Mouse (Mus musculus): ENCODE data around the gene Ltb4r2. TPM values are rescaled to one million over a fixed set of nuclear protein-coding genes. Genes with fewer than 3 reads are reported as not detected.

Ltb4r2 gene
- polyA plus RNA-seq, 1 experiment from 2014 or later: 0.22 TPM

DNA sequence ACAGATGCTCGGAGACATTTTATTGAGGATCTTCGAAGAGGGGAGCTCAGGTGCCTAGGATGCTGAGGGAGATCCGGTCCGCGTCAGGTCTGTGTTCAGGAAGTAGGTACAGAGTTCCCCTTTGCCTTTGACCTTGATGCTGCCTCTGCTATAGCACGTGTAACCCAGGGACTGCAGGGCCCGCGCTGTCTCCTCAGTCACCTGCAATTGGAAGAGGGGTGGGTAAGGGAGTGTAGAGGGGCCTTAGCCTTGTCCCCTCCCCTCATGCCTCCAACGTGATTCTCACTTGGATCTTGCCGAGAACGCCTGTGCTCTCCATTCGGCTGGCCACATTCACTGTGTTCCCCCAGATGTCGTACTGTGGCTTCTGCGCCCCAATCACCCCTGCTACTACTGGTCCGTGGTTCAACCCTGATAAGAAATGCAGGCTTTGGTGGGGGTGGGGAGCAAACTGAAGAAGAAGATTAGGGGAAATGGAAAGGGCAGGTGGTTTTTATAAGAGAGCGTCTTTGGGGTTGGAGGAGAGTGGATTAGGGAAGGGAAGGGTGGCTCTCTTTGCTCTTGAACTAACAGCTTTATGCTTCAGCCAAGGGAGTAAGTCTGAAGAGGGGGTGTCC is 8.0 kb downstream of the Ltb4r2 start:
- no peak for DNase-seq (ENCODE audit: low spot score)
- Histone ChIP-seq H3K27me3 (ENCODE audit: low read depth, poor library complexity, severe bottlenecking) (peaks cover 70% of the 10 kb centered on the region), H3K36me3 (no peaks in the 10 kb centered on the region), H3K4me1 (peaks cover 11% of the 10 kb centered on the region), H3K4me3 (no peak overlapping the region), H3K27ac (replicated peaks) (no peak overlapping the region), H3K9me3 (replicated peaks) (no peaks in the 10 kb centered on the region)
- WGBS: 75% methylated on average over 16 of the region's 16 CpGs

DNA sequence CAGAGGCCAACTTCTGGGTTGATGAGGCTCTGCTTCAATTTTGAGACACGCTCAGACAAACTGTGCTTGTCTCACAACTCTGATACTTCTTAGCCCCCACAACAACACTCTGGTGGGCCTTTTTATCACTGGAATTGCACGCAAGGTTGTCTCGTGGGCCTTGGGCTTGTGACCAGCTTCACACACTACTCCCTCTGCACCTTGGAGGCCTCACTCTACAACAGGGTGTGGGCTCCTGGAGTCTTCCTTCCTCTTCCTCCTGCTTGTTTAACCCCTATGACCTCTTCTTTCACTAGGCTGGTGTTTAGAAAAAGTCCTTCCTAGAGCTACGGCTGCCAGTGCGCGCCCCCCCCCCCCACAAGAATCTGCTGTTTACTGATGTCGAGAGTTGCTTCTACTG is 15.5 kb downstream of the Ltb4r2 start:
- WGBS: 62% methylated on average over 7 of the region's 7 CpGs

DNA sequence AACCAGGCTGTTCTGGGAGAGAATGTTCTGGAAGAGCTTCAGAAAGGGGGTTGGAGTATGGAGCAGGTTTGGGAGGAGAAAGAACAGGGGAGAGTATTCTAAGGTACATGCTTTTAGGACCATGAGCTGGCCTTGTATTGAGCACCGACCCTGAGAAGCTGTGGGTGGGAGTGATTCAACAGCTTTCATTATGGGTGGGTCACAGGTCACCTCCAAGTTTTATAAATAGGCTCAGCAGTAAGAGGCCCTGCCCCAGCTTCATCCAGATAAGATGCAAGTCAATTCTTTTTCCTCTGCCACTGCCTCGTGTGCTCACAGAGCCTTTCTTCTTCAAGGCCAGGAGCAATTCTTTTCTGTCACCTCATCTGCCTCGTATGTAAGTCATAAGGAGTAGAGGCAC is 15.9 kb downstream of the Ltb4r2 start:
- Histone ChIP-seq H3K36me3 (no peaks in the 10 kb centered on the region), H3K27me3 (ENCODE audit: low read depth, poor library complexity, severe bottlenecking) (peaks cover 53% of the 10 kb centered on the region), H3K9me3 (replicated peaks) (no peaks in the 10 kb centered on the region), H3K27ac (replicated peaks) (no peak overlapping the region), H3K4me3 (no peak overlapping the region), H3K4me1 (peaks cover 14% of the 10 kb centered on the region; the same call in 1 of the 2 replicates)
- DNase-seq (ENCODE audit: low spot score): no peak
- WGBS: 56% methylated on average over 3 of the region's 3 CpGs

More for the DNA sequence above, 15.5 kb downstream of the Ltb4r2 start:
- peaks cover 12% of the 10 kb centered on the region; the same call in 1 of the 2 replicates for H3K4me1 ChIP-seq
- no peak for DNase-seq (ENCODE audit: low spot score)
- H3K36me3 ChIP-seq: no peaks in the 10 kb centered on the region
- no peak overlapping the region for H3K27ac ChIP-seq (replicated peaks)
- no peak overlapping the region for H3K4me3 ChIP-seq
- peaks cover 48% of the 10 kb centered on the region for H3K27me3 ChIP-seq (ENCODE audit: low read depth, poor library complexity, severe bottlenecking)
- H3K9me3 ChIP-seq (replicated peaks): no peaks in the 10 kb centered on the region

DNA sequence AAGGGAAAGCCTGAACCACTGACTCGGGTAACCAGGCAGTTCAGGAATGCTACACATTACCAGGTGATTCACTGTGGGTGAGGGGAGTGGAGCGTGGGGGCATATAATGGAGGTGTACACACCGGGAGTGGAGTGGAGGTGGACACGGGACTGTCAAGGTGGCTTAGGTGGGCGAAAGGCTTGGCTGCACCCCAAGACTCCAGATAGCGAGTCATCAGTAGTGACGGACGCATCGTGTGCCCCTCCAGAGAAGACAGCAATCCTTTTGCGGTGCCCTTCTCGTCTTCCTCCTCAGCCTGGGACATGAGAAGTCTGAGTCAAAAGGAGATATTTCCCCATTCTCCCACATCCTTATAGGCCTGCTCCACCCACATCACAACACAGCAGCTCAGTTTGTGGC is 16.6 kb downstream of the Ltb4r2 start:
- 86% methylated on average over 11 of the region's 11 CpGs for WGBS
- Histone ChIP-seq H3K27me3 (ENCODE audit: low read depth, poor library complexity, severe bottlenecking) (peaks cover 59% of the 10 kb centered on the region), H3K4me3 (no peak overlapping the region), H3K4me1 (peaks cover 16% of the 10 kb centered on the region), H3K27ac (replicated peaks) (no peak overlapping the region), H3K9me3 (replicated peaks) (no peaks in the 10 kb centered on the region), H3K36me3 (no peaks in the 10 kb centered on the region)
- DNase-seq (ENCODE audit: low spot score): no peak

DNA sequence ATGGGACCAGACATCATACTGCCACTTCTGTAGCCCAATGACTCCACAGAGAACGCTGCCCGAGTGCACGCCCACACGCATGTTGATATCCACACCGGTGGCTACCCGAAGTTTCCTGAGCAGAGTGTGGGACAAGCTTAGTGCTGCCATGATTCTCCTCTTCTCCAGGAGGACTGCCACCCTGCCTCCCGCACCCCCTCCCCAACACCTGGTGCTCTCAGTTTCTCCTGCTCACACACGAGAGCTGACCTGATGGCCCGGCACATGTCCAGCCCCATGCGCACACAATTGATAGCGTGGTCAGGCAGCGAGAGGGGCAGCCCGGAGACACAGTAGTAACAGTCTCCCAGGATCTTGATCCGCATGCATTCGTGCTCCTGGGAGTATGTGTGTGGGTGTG is 17.5 kb downstream of the Ltb4r2 start:
- 90% methylated on average over 15 of the region's 15 CpGs for WGBS
- H3K4me3 ChIP-seq: no peak overlapping the region
- H3K27ac ChIP-seq (replicated peaks): no peak overlapping the region
- DNase-seq (ENCODE audit: low spot score): no peak
- no peaks in the 10 kb centered on the region for H3K36me3 ChIP-seq
- H3K4me1 ChIP-seq: peaks cover 24% of the 10 kb centered on the region
- peaks cover 63% of the 10 kb centered on the region for H3K27me3 ChIP-seq (ENCODE audit: low read depth, poor library complexity, severe bottlenecking)
- H3K9me3 ChIP-seq (replicated peaks): no peaks in the 10 kb centered on the region

DNA sequence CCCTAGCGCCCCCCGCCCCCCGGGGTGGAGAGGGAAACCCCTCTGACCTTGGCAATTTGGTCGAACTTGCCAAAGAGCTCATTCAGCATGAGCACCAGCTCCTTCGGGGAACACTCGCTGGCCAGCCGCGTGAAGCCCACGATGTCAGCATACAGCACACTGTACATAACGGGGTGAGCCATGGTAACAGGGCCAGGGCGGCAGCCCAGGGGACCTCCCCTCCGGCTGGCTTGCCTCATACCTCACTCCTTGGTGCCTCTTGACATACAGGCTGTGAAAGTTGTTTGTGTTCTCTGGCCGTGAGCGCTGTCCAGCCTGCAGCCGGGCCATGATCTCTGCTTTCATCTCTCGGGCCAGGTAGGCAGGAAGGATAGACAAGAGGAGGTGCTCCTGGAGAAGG is 18.4 kb downstream of the Ltb4r2 start:
- 68% methylated on average over 16 of the region's 16 CpGs for WGBS
- Histone ChIP-seq H3K27ac (replicated peaks) (no peak overlapping the region), H3K36me3 (no peaks in the 10 kb centered on the region), H3K4me3 (no peak overlapping the region), H3K9me3 (replicated peaks) (no peaks in the 10 kb centered on the region), H3K4me1 (peaks cover 29% of the 10 kb centered on the region), H3K27me3 (ENCODE audit: low read depth, poor library complexity, severe bottlenecking) (peaks cover 66% of the 10 kb centered on the region)
- DNase-seq (ENCODE audit: low spot score): no peak

DNA sequence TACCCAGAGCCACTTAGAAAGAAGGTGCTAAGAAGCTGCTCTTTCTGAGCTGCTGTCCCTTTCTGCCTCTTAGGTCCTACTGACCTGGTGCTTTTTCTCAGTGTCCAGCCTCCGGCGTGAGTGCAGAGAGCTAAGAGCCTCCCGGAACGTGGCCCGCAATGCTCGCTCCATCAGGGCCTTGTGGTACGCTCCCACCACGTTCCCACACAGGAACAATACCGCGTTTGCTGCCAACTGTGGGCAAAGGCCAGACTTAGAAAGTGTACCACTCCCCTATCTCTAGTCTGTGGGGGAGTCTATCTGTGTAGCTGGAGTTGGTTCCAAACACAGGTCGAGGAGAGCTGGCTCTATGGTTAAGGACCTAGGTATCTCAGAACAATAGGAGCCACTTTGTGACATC is 19.5 kb downstream of the Ltb4r2 start:
- H3K27ac ChIP-seq (replicated peaks): no peak overlapping the region

DNA sequence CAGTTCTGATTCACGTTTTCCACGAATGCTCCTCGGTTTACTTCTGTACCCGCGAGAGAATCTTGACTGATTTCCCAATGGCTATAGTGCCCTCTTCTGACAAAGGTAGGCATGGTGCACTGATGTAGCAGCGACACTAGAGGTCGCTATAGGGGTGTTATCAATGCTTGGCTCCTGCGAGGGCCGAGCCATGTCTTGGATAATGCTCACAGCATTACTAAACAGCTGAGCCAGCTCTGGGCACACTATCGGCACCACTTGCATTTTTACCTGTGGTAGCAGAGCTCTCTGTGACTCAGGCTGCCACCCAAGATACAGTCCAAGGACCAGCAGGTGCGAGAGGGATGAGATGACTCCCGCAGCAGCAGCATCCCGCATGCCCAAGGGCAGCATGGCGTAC is 20.1 kb downstream of the Ltb4r2 start:
- WGBS: 16% methylated on average over 14 of the region's 14 CpGs
- H3K9me3 ChIP-seq (replicated peaks): no peaks in the 10 kb centered on the region

More for the DNA sequence above, 19.5 kb downstream of the Ltb4r2 start:
- H3K36me3 ChIP-seq: no peaks in the 10 kb centered on the region
- no peak overlapping the region for H3K4me3 ChIP-seq
- no peak for DNase-seq (ENCODE audit: low spot score)
- 81% methylated on average over 11 of the region's 11 CpGs for WGBS
- H3K4me1 ChIP-seq: peaks cover 29% of the 10 kb centered on the region
- H3K27me3 ChIP-seq (ENCODE audit: low read depth, poor library complexity, severe bottlenecking): peaks cover 73% of the 10 kb centered on the region
- no peaks in the 10 kb centered on the region for H3K9me3 ChIP-seq (replicated peaks)

DNA sequence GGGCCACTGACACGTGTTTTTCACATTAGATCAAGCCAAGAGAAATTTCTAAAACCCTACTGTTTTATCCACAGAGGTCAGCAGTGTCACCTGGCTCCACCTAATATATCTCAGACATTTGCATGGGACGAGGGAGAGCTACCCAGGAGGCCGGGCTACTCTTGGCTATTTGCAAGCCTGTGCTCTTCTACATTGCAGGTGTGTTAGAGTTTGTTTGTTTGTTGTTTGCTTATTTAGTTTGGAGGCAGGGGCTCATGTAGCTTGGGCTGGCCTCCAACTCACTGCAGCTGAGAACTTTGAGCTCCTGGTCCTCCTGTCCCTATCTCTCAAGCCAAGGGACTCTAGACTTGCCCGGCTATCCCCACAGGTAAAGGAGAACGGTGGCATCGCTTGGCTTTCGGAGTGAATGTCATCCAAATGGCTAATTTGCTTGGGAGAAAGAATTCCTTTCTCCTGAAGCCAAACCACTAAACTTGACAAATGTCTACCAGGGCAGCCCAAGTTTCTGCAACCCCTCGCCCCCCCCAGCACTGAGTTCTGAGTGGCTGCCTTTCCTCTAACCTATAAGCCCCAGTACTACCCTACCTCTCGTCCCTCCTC is 21.2 kb downstream of the Ltb4r2 start:
- no peak overlapping the region for H3K27ac ChIP-seq (replicated peaks)
- WGBS: 51% methylated on average over 9 of the region's 9 CpGs
- peaks cover 91% of the 10 kb centered on the region for H3K27me3 ChIP-seq (ENCODE audit: low read depth, poor library complexity, severe bottlenecking)
- no peaks in the 10 kb centered on the region for H3K36me3 ChIP-seq
- peaks cover 21% of the 10 kb centered on the region for H3K4me1 ChIP-seq
- H3K9me3 ChIP-seq (replicated peaks): no peaks in the 10 kb centered on the region
- no peak for DNase-seq (ENCODE audit: low spot score)
- H3K4me3 ChIP-seq: peak overlapping the region; percentile 44

More for the DNA sequence above, 20.1 kb downstream of the Ltb4r2 start:
- DNase-seq (ENCODE audit: low spot score): peak; percentile 72
- no peaks in the 10 kb centered on the region for H3K36me3 ChIP-seq
- peaks cover 29% of the 10 kb centered on the region for H3K4me1 ChIP-seq
- peak overlapping the region; percentile 16; the same call in 1 of the 2 replicates for H3K4me3 ChIP-seq
- peaks cover 79% of the 10 kb centered on the region for H3K27me3 ChIP-seq (ENCODE audit: low read depth, poor library complexity, severe bottlenecking)
- H3K27ac ChIP-seq (replicated peaks): no peak overlapping the region

DNA sequence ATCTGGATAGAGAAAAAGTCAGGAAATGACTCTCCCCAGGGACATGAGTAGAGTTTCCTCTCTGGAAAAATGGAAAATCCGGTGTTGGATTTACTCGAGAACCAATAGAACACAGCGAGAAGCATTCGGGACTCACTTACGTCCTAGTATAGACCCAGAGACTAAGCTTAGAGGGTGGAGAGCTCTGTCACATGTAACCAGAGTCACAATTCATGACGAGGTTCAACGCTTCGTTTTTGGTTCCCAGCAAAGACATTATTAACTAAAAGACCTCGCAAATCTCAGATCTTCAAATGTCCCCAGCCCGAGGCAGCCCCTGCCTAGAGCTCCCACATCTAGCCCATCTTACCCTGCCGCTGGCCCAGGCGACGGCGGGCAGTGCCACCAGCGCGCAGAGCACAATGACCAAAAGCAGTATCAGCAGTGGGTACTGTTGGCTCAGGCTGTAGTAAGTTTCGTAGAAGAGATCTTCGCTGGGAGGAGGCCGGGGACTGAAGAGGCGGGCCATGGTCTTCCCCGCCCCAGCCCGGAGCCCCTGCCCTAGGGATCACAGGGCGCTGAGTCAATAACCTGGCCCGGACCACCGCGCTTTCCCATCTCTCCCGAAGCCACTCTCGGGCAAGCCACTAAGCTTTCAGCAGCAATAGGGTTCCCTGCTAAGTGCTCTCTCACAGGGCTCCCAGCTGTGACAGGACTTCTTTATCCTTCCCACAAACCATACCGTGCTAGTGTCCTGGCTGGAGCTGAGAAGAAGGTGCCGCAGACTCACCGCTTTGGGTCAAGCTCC is 22.1 kb downstream of the Ltb4r2 start:
- Histone ChIP-seq H3K4me1 (peaks cover 25% of the 10 kb centered on the region), H3K27me3 (ENCODE audit: low read depth, poor library complexity, severe bottlenecking) (peaks cover 92% of the 10 kb centered on the region), H3K27ac (replicated peaks) (peak overlapping the region; percentile 55; the same call in 1 of the 2 replicates), H3K36me3 (no peaks in the 10 kb centered on the region), H3K9me3 (replicated peaks) (no peaks in the 10 kb centered on the region), H3K4me3 (peak overlapping the region; percentile 44)
- 2% methylated on average over 31 of the region's 31 CpGs for WGBS
- DNase-seq (ENCODE audit: low spot score): peak; percentile 44

DNA sequence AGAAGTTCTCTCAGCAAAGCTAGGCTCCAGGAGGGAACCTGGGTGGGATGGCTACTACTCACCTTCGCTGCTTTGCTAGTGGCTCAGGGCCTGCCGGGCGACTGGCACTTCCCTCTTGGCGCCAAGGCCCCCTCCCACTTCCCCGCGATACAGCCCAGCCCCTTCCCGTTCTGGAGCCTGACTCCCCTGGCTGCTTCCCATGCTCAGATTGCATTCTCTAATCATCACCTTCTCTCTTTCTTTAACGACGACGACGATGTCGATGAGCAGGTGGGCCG is 22.7 kb downstream of the Ltb4r2 start, which contains the start of gene Adcy4:
Gene Adcy4, minus strand, starts transcription at position 138 of the 278 bp plus-strand sequence.
- Histone ChIP-seq H3K4me1 (peaks cover 30% of the 10 kb centered on the region), H3K9me3 (replicated peaks) (no peaks in the 10 kb centered on the region), H3K4me3 (peak within 1 kb of the TSS; percentile 44), H3K27me3 (ENCODE audit: low read depth, poor library complexity, severe bottlenecking) (peaks cover 93% of the 10 kb centered on the region), H3K36me3 (no peaks in the 10 kb centered on the region), H3K27ac (replicated peaks) (peak within 1 kb of the TSS; percentile 55; the same call in 1 of the 2 replicates)
- DNase-seq (ENCODE audit: low spot score): no peak
- WGBS: 5% methylated on average over 13 of the region's 13 CpGs

DNA sequence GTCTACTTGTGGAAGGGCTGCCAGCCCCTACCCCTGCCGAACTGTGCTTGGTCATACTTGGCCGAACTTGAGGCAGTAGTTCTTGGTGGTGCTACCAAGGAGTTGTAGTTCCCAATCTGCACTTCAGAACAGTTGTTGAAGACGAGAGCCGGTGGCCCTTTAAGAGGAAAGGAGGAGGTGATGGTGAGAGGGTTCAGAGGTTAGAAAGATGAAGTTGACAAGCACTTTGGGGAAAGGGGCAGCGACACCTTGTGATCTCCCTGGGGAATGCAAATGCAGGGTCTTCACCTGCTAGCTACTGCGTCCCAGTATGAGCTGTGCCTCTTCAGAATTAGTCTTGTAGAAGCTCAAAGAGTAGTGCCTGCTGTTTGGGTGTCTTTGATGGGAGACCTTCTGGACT is 24.0 kb downstream of the Ltb4r2 start:
- WGBS: 23% methylated on average over 6 of the region's 6 CpGs
- Histone ChIP-seq H3K27me3 (ENCODE audit: low read depth, poor library complexity, severe bottlenecking) (peaks cover 99% of the 10 kb centered on the region), H3K36me3 (no peaks in the 10 kb centered on the region), H3K4me1 (peaks cover 31% of the 10 kb centered on the region), H3K4me3 (no peak overlapping the region), H3K9me3 (replicated peaks) (no peaks in the 10 kb centered on the region), H3K27ac (replicated peaks) (no peak overlapping the region)
- DNase-seq (ENCODE audit: low spot score): no peak

DNA sequence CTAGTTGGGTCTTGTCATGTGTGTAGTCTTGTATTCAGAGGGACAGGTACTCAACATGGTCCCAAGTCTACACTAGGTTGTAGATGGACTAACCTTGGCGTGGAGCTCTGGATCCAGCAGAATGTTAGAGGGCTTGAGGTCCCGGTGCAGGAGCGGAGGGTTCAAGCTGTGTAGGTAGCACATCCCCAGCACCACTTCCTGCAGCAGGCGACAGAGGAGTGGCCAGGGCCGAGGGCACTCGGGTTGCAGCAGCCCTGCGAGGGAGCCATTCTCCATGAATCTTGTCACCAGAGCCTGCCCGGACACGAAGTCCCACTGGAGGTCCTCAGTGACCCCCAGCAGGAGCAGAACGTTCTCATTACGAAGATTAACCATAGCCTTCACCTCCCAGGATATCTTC is 26.5 kb downstream of the Ltb4r2 start:
- peaks cover 24% of the 10 kb centered on the region for H3K4me1 ChIP-seq
- WGBS: 41% methylated on average over 11 of the region's 11 CpGs
- H3K9me3 ChIP-seq (replicated peaks): no peaks in the 10 kb centered on the region
- H3K36me3 ChIP-seq: no peaks in the 10 kb centered on the region
- peaks cover 82% of the 10 kb centered on the region for H3K27me3 ChIP-seq (ENCODE audit: low read depth, poor library complexity, severe bottlenecking)
- no peak overlapping the region for H3K27ac ChIP-seq (replicated peaks)
- DNase-seq (ENCODE audit: low spot score): no peak
- H3K4me3 ChIP-seq: peak overlapping the region; percentile 48
